Mouse (Mus musculus) MEL (cell line): Measurements from ENCODE around the gene Tuba3a. TPM values are rescaled to one million over a fixed set of nuclear protein-coding genes. Genes with fewer than 3 reads are reported as not detected.

Experiments used
- DNase-seq: peaks from one replicate; pipeline ENCODE4 v3.0.0; 2011; ENCODE audit warnings: low read depth, low spot score
- H3K27ac ChIP-seq: 2 replicates; pipeline ENCODE4 v1.5.1; 2012; ENCODE audit warnings: low read depth, mild to moderate bottlenecking, control low read depth, low read length, moderate library complexity; ENCODE audit not compliant: control insufficient read depth
- H3K27me3 ChIP-seq, 2 experiments: fragments of 150-350 bp in 1 of 2; sonication (generic) in 1 of 2; 2 replicates each; pipeline ENCODE4 v1.6.1; 2012; ENCODE audit warnings: low read length in 2 of 2, mild to moderate bottlenecking in 2 of 2, improper control_type of control experiment in 1 of 2, moderate library complexity in 1 of 2; ENCODE audit not compliant: insufficient read depth in 2 of 2, control insufficient read depth in 1 of 2
- H3K36me3 ChIP-seq, 2 experiments: 2 replicates each; pipeline ENCODE4 v1.6.1; 2012 to 2014; ENCODE audit warnings: low read length in 2 of 2, improper control_type of control experiment in 1 of 2, inconsistent platforms in 1 of 2, mild to moderate bottlenecking in 1 of 2; ENCODE audit not compliant: insufficient read depth in 2 of 2, control insufficient read depth in 1 of 2
- H3K4me1 ChIP-seq, 2 experiments: fragments of 150-350 bp in 1 of 2; sonication (generic) in 1 of 2; 2 replicates each; pipeline ENCODE4 v1.6.1; 2012; ENCODE audit warnings: low read length in 2 of 2, improper control_type of control experiment in 1 of 2, mild to moderate bottlenecking in 1 of 2; ENCODE audit not compliant: insufficient read depth in 2 of 2, control insufficient read depth in 1 of 2
- H3K4me3 ChIP-seq, 2 experiments: fragments of 150-350 bp in 1 of 2; sonication (generic) in 1 of 2; 2 replicates each; pipeline ENCODE4 v1.5.1; 2012; ENCODE audit warnings: low read depth in 2 of 2, low read length in 2 of 2, mild to moderate bottlenecking in 2 of 2, moderate library complexity in 2 of 2, control low read depth in 1 of 2, improper control_type of control experiment in 1 of 2; ENCODE audit not compliant: control insufficient read depth in 1 of 2, insufficient read depth in 1 of 2
- H3K79me2 ChIP-seq: 2 replicates; pipeline ENCODE4 v1.6.1; 2012; ENCODE audit warnings: mild to moderate bottlenecking, low read length, moderate library complexity; ENCODE audit not compliant: control insufficient read depth, poor library complexity, insufficient read depth
- H3K9ac ChIP-seq: 2 replicates; pipeline ENCODE4 v1.6.1; 2012; ENCODE audit warnings: low read depth, mild to moderate bottlenecking, control low read depth, low read length, moderate library complexity; ENCODE audit not compliant: control insufficient read depth, poor library complexity, severe bottlenecking
- H3K9me3 ChIP-seq: fragments of 150-350 bp; sonication (generic); replicated peaks from 2 replicates; pipeline ENCODE4 v1.6.1; 2012; ENCODE audit warnings: mild to moderate bottlenecking, low read length, improper control_type of control experiment, moderate library complexity; ENCODE audit not compliant: insufficient read depth
- CHD1 ChIP-seq: IDR thresholded peaks from 2 replicates; pipeline ENCODE4 v1.6.1; 2012; ENCODE audit warnings: low read depth, mild to moderate bottlenecking, inconsistent platforms, low read length, improper control_type of control experiment
- CHD2 ChIP-seq: IDR thresholded peaks from 2 replicates; pipeline ENCODE4 v1.6.1; 2011; ENCODE audit warnings: low read length, improper control_type of control experiment
- CTCF ChIP-seq, 3 experiments: IDR thresholded peaks in 2 of 3; conservative IDR thresholded peaks in 1 of 3; 2 replicates each; pipeline ENCODE4 v1.5.1; 2011 to 2012; ENCODE audit warnings: low read length in 3 of 3, low read depth in 2 of 3, mild to moderate bottlenecking in 2 of 3, improper control_type of control experiment in 1 of 3, inconsistent platforms in 1 of 3, mixed read lengths in 1 of 3, moderate library complexity in 1 of 3; ENCODE audit not compliant: control insufficient read depth in 1 of 3, insufficient read depth in 1 of 3, poor library complexity in 1 of 3, severe bottlenecking in 1 of 3
- GABPA ChIP-seq: IDR thresholded peaks from 2 replicates; pipeline ENCODE4 v1.6.1; 2012; ENCODE audit warnings: low read depth, mild to moderate bottlenecking, inconsistent platforms, low read length, improper control_type of control experiment, moderate library complexity
- GATA1 ChIP-seq: IDR thresholded peaks from 2 replicates; pipeline ENCODE4 v1.6.1; 2011; ENCODE audit warnings: low read depth, low read length, improper control_type of control experiment
- HCFC1 ChIP-seq: IDR thresholded peaks from 2 replicates; pipeline ENCODE4 v1.6.1; 2012; ENCODE audit warnings: low read depth, mild to moderate bottlenecking, inconsistent platforms, low read length, improper control_type of control experiment, moderate library complexity
- MAFK ChIP-seq: IDR thresholded peaks from 2 replicates; pipeline ENCODE4 v1.6.1; 2011; ENCODE audit warnings: low read depth, mild to moderate bottlenecking, low read length, improper control_type of control experiment, borderline replicate concordance
- MEF2A ChIP-seq: IDR thresholded peaks from 2 replicates; pipeline ENCODE4 v1.6.1; 2014; ENCODE audit warnings: low read depth, mild to moderate bottlenecking, inconsistent platforms, low read length, improper control_type of control experiment; ENCODE audit not compliant: poor library complexity, insufficient replicate concordance, severe bottlenecking; ENCODE audit errors: extremely low read depth
- MXI1 ChIP-seq: IDR thresholded peaks from 2 replicates; pipeline ENCODE4 v1.6.1; 2011; ENCODE audit warnings: mild to moderate bottlenecking, low read depth, low read length, improper control_type of control experiment
- MYC ChIP-seq: IDR thresholded peaks from 2 replicates; pipeline ENCODE4 v1.6.1; 2011; ENCODE audit warnings: low read depth, mild to moderate bottlenecking, low read length, improper control_type of control experiment, moderate library complexity
- SIN3A ChIP-seq: IDR thresholded peaks from 2 replicates; pipeline ENCODE4 v1.6.1; 2012; ENCODE audit warnings: low read length, improper control_type of control experiment, inconsistent platforms
- SMC3 ChIP-seq: IDR thresholded peaks from 2 replicates; pipeline ENCODE4 v1.6.1; 2011; ENCODE audit warnings: low read depth, low read length, improper control_type of control experiment
- TBP ChIP-seq: IDR thresholded peaks from 2 replicates; pipeline ENCODE4 v1.8.0; 2011; ENCODE audit warnings: low read depth, low read length, improper control_type of control experiment
- UBTF ChIP-seq: IDR thresholded peaks from 2 replicates; pipeline ENCODE4 v1.6.1; 2012; ENCODE audit warnings: low read depth, mild to moderate bottlenecking, inconsistent platforms, low read length, improper control_type of control experiment, moderate library complexity, borderline replicate concordance; ENCODE audit not compliant: insufficient read depth
- USF1 ChIP-seq: IDR thresholded peaks from 2 replicates; pipeline ENCODE4 v1.6.1; 2014; ENCODE audit warnings: low read depth, mild to moderate bottlenecking, inconsistent platforms, low read length, improper control_type of control experiment, moderate library complexity
- polyA plus RNA-seq, 2 experiments: library from polyadenylated mRNA; stranded (reverse) in 1 of 2; unstranded in 1 of 2; fragments of >175 nt in 1 of 2; fragments of >200 nt in 1 of 2; gene quantifications; 2 replicates each; pipeline versions ENCODE4 v1.2.1 to v1.2.4; 2012; ENCODE audit warnings: low replicate concordance in 2 of 2, low read depth in 1 of 2; ENCODE audit not compliant: insufficient read length in 2 of 2, insufficient read depth in 1 of 2, missing spikeins in 1 of 2
- total RNA-seq: library from RNA; depleted of rRNA; stranded (reverse); fragments of 300-350 nt; gene quantifications from 2 replicates; pipeline ENCODE4 v1.2.3, GENCODE M21; 2012

The Tuba3a gene
- total and polyA plus RNA-seq, 3 experiments = 0.06 TPM; not detected in 2

DNA sequence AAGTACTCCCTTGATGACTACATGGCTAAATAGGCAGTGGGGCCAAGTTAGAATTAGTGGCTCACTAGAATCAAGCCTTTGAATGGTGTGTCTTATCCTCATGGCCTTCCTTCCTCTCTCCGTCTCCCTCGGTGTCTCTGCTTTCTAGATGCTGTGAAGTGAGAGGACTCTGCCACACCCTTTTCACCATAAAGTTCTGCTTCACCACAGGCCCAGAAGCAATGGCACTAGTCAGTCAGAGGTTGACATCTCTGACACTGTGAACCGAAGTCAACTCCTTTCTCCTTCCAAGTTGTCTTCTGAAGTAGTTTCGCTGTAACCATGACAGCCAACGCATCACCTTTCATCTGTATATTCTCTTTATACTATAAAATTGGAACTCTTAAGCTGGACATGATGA lies 46.3 kb downstream of the Tuba3a start:
- DNase-seq = no peak
- H3K9me3 ChIP-seq = no peaks in the 10 kb centered on the region
- H3K79me2 ChIP-seq = no peaks in the 10 kb centered on the region
- no peak overlapping the region for H3K27ac ChIP-seq
- TF ChIP-seq SMC3 = no peak
- no peak for TF ChIP-seq GABPA
- no peak for TF ChIP-seq GATA1
- TF ChIP-seq TBP = no peak
- no peak for TF ChIP-seq MEF2A
- TF ChIP-seq UBTF = no peak
- TF ChIP-seq CTCF (IDR thresholded peaks at IDR 0.05 in 2 of 3, conservative IDR thresholded peaks at IDR 0.05 in 1 of 3; ENCODE audit: control insufficient read depth in 1 of 3, insufficient read depth in 1 of 3, low read depth in 2 of 3, low read length in 3 of 3, poor library complexity in 1 of 3, severe bottlenecking in 1 of 3) = no peak
- TF ChIP-seq CHD2 = no peak
- no peak for TF ChIP-seq SIN3A
- TF ChIP-seq MYC = no peak
- no peak for TF ChIP-seq MAFK
- TF ChIP-seq, all 39 proteins: peak for 0
- H3K4me1 ChIP-seq = peaks cover 0 to 4% of the 10 kb centered on the region in 2 experiments; a peak in 2 of 4 replicates
- no peak overlapping the region for H3K4me3 ChIP-seq
- no peak overlapping the region for H3K9ac ChIP-seq
- no peaks in the 10 kb centered on the region for H3K36me3 ChIP-seq
- H3K27me3 ChIP-seq = no peaks in the 10 kb centered on the region

DNA sequence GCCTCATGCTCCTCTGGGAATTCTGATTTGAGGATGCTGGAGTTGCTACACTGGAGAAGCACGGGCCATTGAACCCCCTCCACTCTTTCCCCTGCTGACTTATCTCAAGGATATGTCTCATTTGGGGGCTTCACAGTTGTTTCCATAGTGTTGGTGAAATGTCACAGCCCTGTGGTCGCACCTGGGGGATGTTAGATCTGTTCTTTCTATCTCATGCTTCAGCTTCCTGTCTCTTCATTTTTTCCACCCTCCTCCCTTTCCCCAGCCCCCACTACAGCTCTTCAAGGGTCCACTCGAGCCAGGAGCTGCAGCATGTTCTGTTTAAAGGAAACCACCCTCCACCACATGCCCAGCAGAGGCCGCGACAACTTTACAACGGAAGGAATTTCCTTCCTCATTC lies 47.4 kb downstream of the Tuba3a start:
- TF ChIP-seq USF1 (no peak), MXI1 (no peak), HCFC1 (no peak), CHD1 (no peak)
- no peak overlapping the region for H3K27ac ChIP-seq
- no peaks in the 10 kb centered on the region; a peak in 1 of 4 replicates for H3K36me3 ChIP-seq

DNA sequence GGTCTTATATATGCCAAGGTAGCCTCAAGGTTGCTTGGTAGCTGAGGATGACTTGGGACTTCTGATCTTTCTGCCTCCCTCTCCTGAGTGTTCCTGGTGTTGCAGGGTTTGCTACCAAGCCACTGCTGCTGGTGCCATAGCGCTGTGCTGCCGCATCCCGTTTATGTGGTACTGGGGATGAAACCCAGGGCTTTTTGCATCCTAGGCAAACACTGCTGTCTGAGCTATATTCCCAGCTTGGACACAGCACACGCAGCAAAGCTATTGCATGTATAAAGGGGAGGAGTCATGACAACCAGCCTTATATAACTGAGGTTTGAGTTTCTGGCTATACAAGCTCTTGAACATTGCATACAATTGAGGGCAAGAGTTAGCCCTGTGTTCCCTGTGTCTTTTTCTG lies 48.4 kb downstream of the Tuba3a start:
- H3K4me1 ChIP-seq = peaks cover 3 to 11% of the 10 kb centered on the region in 2 experiments; a peak in 3 of 4 replicates
- no peak overlapping the region for H3K27ac ChIP-seq
- DNase-seq = no peak
- H3K4me3 ChIP-seq = no peak overlapping the region
- H3K9ac ChIP-seq = no peak overlapping the region
- TF ChIP-seq CHD2 (no peak), GATA1 (no peak), SMC3 (no peak)
- peaks cover 0 to 6% of the 10 kb centered on the region in 2 experiments; a peak in 2 of 4 replicates for H3K36me3 ChIP-seq
- H3K79me2 ChIP-seq = no peaks in the 10 kb centered on the region
- no peaks in the 10 kb centered on the region for H3K9me3 ChIP-seq
- no peaks in the 10 kb centered on the region for H3K27me3 ChIP-seq

More for the DNA sequence above, 47.4 kb downstream of the Tuba3a start:
- Histone ChIP-seq H3K9me3 (no peaks in the 10 kb centered on the region), H3K4me3 (no peak overlapping the region), H3K27me3 (no peaks in the 10 kb centered on the region), H3K4me1 (peaks cover 0 to 7% of the 10 kb centered on the region in 2 experiments; a peak in 2 of 4 replicates), H3K9ac (no peak overlapping the region), H3K79me2 (no peaks in the 10 kb centered on the region)
- no peak for DNase-seq
